Mouse (Mus musculus) intestine, embryonic 14.5 days (tissue): ENCODE results near the gene 4931406C07Rik. TPM values are rescaled to one million over a fixed set of nuclear protein-coding genes. Genes with fewer than 3 reads are reported as not detected.

Experiments
- ATAC-seq: fragments of 200-750 bp; cut with Nextera tagmentation; replicated peaks from 2 replicates; pipeline ENCODE4 v1.8.0; 2017; ENCODE audit warnings: low read depth, moderate number of reproducible peaks, moderate TSS enrichment, moderate library complexity; ENCODE audit not compliant: low FRiP score, low TSS enrichment
- DNase-seq: peaks from one replicate; pipeline ENCODE4 v3.0.0-alpha.2; 2018; ENCODE audit warnings: low spot score
- H3K27ac ChIP-seq: fragments of 300-500 bp; sonication (generic); 2 replicates; pipeline ENCODE4 v1.5.1; 2014; ENCODE audit warnings: low read depth, mild to moderate bottlenecking, control low read depth
- H3K27me3 ChIP-seq: fragments of 300-500 bp; sonication (generic); replicated peaks from 2 replicates; pipeline ENCODE4 v1.6.1; 2014; ENCODE audit warnings: low read length, control low read depth; ENCODE audit not compliant: control insufficient read depth, insufficient read depth
- H3K36me3 ChIP-seq: fragments of 300-500 bp; sonication (generic); 2 replicates; pipeline ENCODE4 v1.6.1; 2014; ENCODE audit warnings: low read length, control low read depth; ENCODE audit not compliant: control insufficient read depth, insufficient read depth
- H3K4me1 ChIP-seq: fragments of 300-500 bp; sonication (generic); replicated peaks from 2 replicates; pipeline ENCODE4 v1.6.1; 2014; ENCODE audit warnings: low read length, control low read depth, mixed read lengths; ENCODE audit not compliant: control insufficient read depth, insufficient read depth
- H3K4me2 ChIP-seq: fragments of 300-500 bp; sonication (generic); 2 replicates; pipeline ENCODE4 v1.6.1; 2014; ENCODE audit warnings: low read length
- H3K4me3 ChIP-seq: fragments of 300-500 bp; sonication (generic); 2 replicates; pipeline ENCODE4 v1.5.1; 2014; ENCODE audit warnings: low read depth, low read length, control low read depth, mixed read lengths
- H3K9ac ChIP-seq: fragments of 300-500 bp; sonication (generic); 2 replicates; pipeline ENCODE4 v1.6.1; 2014; ENCODE audit warnings: mild to moderate bottlenecking, low read length
- H3K9me3 ChIP-seq: fragments of 300-500 bp; sonication (generic); 2 replicates; pipeline ENCODE4 v1.6.1; 2016; ENCODE audit warnings: low read length, control low read depth; ENCODE audit not compliant: control insufficient read depth
- WGBS: fragments of 180-500 bp; shearing (Covaris S2); extraction: QIAGEN DNeasy Blood & Tissue Kit; methylation state at CpG from one replicate; pipeline ENCODE4 v1.1.7; 2014; 5-methylcytosine and 5-hydroxymethylcytosine counted together
- polyA plus RNA-seq: library from polyadenylated mRNA; unstranded; fragments of >200 nt; fragmentation: Nextera tagmentation; extraction: Ambion mirVana; gene quantifications from 2 replicates; pipeline ENCODE4 v1.2.1, GENCODE M21; 2014

The 4931406C07Rik gene
- polyA plus RNA-seq, 1 experiment from 2014 or later, result 8.3 TPM

- 76% methylated on average over 7 of the region's 7 CpGs for WGBS
- no peaks in the 10 kb centered on the region for H3K27me3 ChIP-seq
- H3K4me2 ChIP-seq, result no peak overlapping the region
- H3K27ac ChIP-seq, result no peak overlapping the region
- no peaks in the 10 kb centered on the region for H3K36me3 ChIP-seq
- no peak for ATAC-seq
- H3K4me3 ChIP-seq, result no peak overlapping the region
- H3K4me1 ChIP-seq, result no peaks in the 10 kb centered on the region
- H3K9ac ChIP-seq, result no peak overlapping the region
- DNase-seq, result no peak
- H3K9me3 ChIP-seq, result no peaks in the 10 kb centered on the region
Observed at GRCm38 (mm10) chr9:15254501-15254900, 51.7 kb downstream of the 4931406C07Rik start.

DNA sequence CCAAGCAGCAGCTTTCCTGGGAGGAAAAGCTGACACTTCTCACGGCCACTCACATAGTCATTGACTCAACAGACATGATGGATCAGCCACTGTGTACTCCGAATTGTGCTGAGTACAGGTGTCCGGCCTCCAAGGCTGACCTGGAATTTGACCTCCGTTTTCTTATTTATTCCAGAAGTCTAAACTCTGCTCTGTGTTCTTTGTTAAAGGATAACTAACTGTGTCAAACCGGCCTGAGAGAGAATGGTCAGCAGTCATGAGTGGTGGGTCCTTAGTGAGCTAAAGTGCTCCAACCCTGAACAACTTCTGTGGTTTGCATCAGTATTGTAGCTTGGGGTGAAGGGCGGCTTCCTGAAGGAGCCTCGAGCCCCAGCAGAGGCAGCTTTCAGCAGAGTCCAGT lies 54.1 kb downstream of the 4931406C07Rik start:
- WGBS, result 75% methylated on average over 7 of the region's 7 CpGs

GRCm38 (mm10) chr9:15250376-15250775 lies 55.9 kb downstream of the 4931406C07Rik start:
- Histone ChIP-seq H3K9ac (no peak overlapping the region), H3K4me1 (no peaks in the 10 kb centered on the region), H3K27ac (no peak overlapping the region), H3K4me3 (no peak overlapping the region), H3K9me3 (no peaks in the 10 kb centered on the region), H3K27me3 (no peaks in the 10 kb centered on the region), H3K36me3 (no peaks in the 10 kb centered on the region), H3K4me2 (no peak overlapping the region)
- DNase-seq, result no peak
- WGBS, result 72% methylated on average over 7 of the region's 7 CpGs
- no peak for ATAC-seq

More for the DNA sequence above, 54.1 kb downstream of the 4931406C07Rik start:
- Histone ChIP-seq H3K9me3 (no peaks in the 10 kb centered on the region), H3K36me3 (no peaks in the 10 kb centered on the region), H3K4me2 (no peak overlapping the region), H3K4me1 (no peaks in the 10 kb centered on the region), H3K27ac (no peak overlapping the region), H3K27me3 (no peaks in the 10 kb centered on the region), H3K9ac (no peak overlapping the region), H3K4me3 (no peak overlapping the region)
- ATAC-seq, result no peak
- no peak for DNase-seq

- H3K9ac ChIP-seq, result no peak overlapping the region
- H3K27ac ChIP-seq, result peak overlapping the region; percentile 54; the same call in 1 of the 2 replicates
- DNase-seq (peak; percentile 61), ATAC-seq (peak; percentile 76)
- no peak overlapping the region for H3K4me3 ChIP-seq
- no peaks in the 10 kb centered on the region for H3K4me1 ChIP-seq
- 58% methylated on average over 14 of the region's 14 CpGs for WGBS
- H3K4me2 ChIP-seq, result peak overlapping the region; percentile 11; the same call in 1 of the 2 replicates
- H3K9me3 ChIP-seq, result no peaks in the 10 kb centered on the region
- H3K36me3 ChIP-seq, result no peaks in the 10 kb centered on the region
- no peaks in the 10 kb centered on the region for H3K27me3 ChIP-seq
Observed at GRCm38 (mm10) chr9:15245319-15246075, 60.8 kb downstream of the 4931406C07Rik start.

DNA sequence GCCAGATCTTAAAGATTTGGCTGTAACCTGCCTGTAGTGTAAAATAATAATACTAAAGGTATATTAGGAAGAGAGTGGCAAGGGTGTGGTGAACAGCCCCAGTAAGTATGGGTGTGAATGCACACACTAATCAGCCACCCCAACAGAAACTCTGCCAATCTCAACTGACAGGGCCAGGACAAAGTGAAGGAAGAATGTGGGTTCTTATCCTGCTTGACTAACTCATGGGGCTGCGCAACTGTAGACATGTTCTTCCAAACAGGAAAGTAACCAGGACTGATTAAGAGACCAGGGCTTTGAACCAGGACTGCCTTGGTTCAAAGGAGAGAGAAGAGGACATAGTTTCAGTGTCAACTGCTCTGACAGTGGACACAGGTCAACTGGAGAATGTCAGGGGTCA lies 64.1 kb downstream of the 4931406C07Rik start:
- Histone ChIP-seq H3K9ac (no peak overlapping the region), H3K4me3 (no peak overlapping the region), H3K27ac (no peak overlapping the region), H3K4me1 (peaks cover 12% of the 10 kb centered on the region; the same call in 1 of the 2 replicates), H3K36me3 (no peaks in the 10 kb centered on the region), H3K4me2 (no peak overlapping the region), H3K9me3 (no peaks in the 10 kb centered on the region), H3K27me3 (no peaks in the 10 kb centered on the region)
- 100% methylated on average over 1 of the region's 1 CpGs for WGBS
- ATAC-seq (no peak), DNase-seq (peak; percentile 32)

- peaks cover 12% of the 10 kb centered on the region; the same call in 1 of the 2 replicates for H3K4me1 ChIP-seq
- H3K9me3 ChIP-seq, result no peaks in the 10 kb centered on the region
- H3K27me3 ChIP-seq, result no peaks in the 10 kb centered on the region
- no peak overlapping the region for H3K4me3 ChIP-seq
- no peaks in the 10 kb centered on the region for H3K36me3 ChIP-seq
- WGBS, result 41% methylated on average over 9 of the region's 9 CpGs
- ATAC-seq, result no peak
- H3K4me2 ChIP-seq, result no peak overlapping the region
- peak; percentile 84 for DNase-seq
- H3K9ac ChIP-seq, result no peak overlapping the region
- no peak overlapping the region for H3K27ac ChIP-seq
Observed at GRCm38 (mm10) chr9:15241596-15241939, 64.7 kb downstream of the 4931406C07Rik start.

- H3K9ac ChIP-seq, result no peak overlapping the region
- no peaks in the 10 kb centered on the region for H3K36me3 ChIP-seq
- DNase-seq, result peak; percentile 48
- no peaks in the 10 kb centered on the region for H3K27me3 ChIP-seq
- no peak for ATAC-seq
- H3K4me1 ChIP-seq, result peaks cover 12% of the 10 kb centered on the region; the same call in 1 of the 2 replicates
- no peak overlapping the region for H3K27ac ChIP-seq
- WGBS, result 73% methylated on average over 6 of the region's 6 CpGs
- no peaks in the 10 kb centered on the region for H3K9me3 ChIP-seq
- H3K4me3 ChIP-seq, result no peak overlapping the region
- H3K4me2 ChIP-seq, result no peak overlapping the region
Observed at GRCm38 (mm10) chr9:15240863-15241595, 65.2 kb downstream of the 4931406C07Rik start.

- Histone ChIP-seq H3K4me2 (peak overlapping the region; percentile 79), H3K36me3 (no peaks in the 10 kb centered on the region), H3K9ac (no peak overlapping the region; the same call in 1 of the 2 replicates), H3K27me3 (no peaks in the 10 kb centered on the region), H3K4me3 (peak overlapping the region; percentile 44; the same call in 1 of the 2 replicates), H3K27ac (no peak overlapping the region), H3K4me1 (peaks cover 12% of the 10 kb centered on the region; the same call in 1 of the 2 replicates), H3K9me3 (no peaks in the 10 kb centered on the region)
- 90% methylated on average over 6 of the region's 6 CpGs for WGBS
- ATAC-seq (no peak), DNase-seq (peak; percentile 51)
Observed at GRCm38 (mm10) chr9:15240006-15240405, 66.2 kb downstream of the 4931406C07Rik start.
